Mouse (Mus musculus): ENCODE results near the gene Gucy2c. TPM values are rescaled to one million over a fixed set of nuclear protein-coding genes. Genes with fewer than 3 reads are reported as not detected.

The Gucy2c gene
- polyA plus RNA-seq, 1 experiment from 2014 or later, result 0.04 TPM

DNA sequence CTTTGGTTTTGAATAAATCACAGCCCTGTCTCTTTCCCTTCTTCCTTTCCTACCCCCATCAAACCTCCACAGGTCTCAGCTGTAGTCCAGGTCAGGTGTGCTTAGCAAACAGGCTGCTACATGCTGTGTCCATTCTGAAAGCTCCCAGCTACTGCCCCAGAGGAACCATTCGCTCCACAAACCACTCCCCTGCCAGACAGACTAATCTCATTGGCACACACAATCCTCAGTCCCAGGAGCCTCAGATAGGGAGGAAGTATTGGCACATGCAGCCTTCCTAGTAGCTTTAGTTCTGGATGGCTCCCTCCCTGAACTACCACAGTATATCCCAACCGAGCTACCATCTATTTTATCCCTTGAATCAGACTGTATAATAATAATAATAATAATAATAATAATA lies 102.2 kb downstream of the Gucy2c start:
- Histone ChIP-seq H3K9me3 (0 out of 2 replicates have a peak, but pooled peaks cover 4% of the 10 kb centered on the region), H3K27me3 (no peaks in the 10 kb centered on the region), H3K4me2 (replicated peaks) (no peak overlapping the region), H3K27ac (no peak overlapping the region), H3K9ac (no peak overlapping the region), H3K36me3 (no peaks in the 10 kb centered on the region), H3K4me3 (no peak overlapping the region), H3K4me1 (no peaks in the 10 kb centered on the region)
- no peak for ATAC-seq (ENCODE audit: low FRiP score, low read depth)
- 34% methylated on average over 2 of the region's 2 CpGs for WGBS

DNA sequence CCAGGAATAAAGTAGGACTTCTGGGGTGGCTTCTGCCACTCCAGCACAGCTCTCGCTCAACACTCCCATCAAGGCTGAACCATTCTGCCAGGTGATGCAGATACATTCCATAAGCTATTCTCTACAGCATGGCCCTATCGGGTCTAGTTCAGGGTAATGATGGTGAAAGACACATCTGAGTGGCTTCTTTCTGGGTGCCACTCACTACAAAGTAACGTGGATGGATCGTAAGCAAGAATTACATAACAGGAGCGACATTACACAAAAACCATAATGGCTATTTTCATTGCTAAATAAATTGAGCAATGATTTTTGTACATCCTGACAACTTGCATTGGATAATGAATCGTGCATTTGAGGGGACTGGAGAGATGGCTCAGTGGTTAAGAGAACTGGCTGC lies 106.6 kb downstream of the Gucy2c start:
- no peak for ATAC-seq (ENCODE audit: low FRiP score, low read depth)
- WGBS, result 94% methylated on average over 6 of the region's 6 CpGs

DNA sequence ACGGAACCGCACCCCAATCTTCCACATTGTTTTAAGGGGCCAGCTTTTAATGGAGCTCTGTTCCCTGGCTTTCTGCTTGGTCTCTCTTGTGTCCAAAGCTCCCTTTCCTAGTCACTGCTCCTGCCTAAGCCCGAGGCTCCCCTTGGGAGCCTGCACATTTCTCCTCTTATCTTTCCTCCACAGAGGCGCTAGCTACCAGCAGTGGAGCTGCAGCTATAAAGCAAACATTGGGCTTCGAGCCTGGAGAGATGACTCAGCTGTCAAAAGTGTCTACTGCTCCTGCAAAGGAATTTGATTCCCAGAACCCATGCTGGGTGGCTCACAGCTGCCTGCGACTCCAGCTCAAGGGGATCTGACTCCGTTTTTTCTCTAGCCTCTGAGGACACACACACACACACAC lies 109.1 kb downstream of the Gucy2c start:
- 60% methylated on average over 7 of the region's 7 CpGs for WGBS
- H3K4me2 ChIP-seq (replicated peaks), result no peak overlapping the region
- H3K4me1 ChIP-seq, result peaks cover 9% of the 10 kb centered on the region; the same call in 1 of the 2 replicates
- no peak overlapping the region for H3K4me3 ChIP-seq
- peaks cover 8% of the 10 kb centered on the region; the same call in 1 of the 2 replicates for H3K9me3 ChIP-seq
- H3K27me3 ChIP-seq, result no peaks in the 10 kb centered on the region
- H3K36me3 ChIP-seq, result no peaks in the 10 kb centered on the region
- ATAC-seq (ENCODE audit: low FRiP score, low read depth), result no peak; the same call in 1 of the 2 replicates
- H3K27ac ChIP-seq, result no peak overlapping the region
- no peak overlapping the region for H3K9ac ChIP-seq

More for the DNA sequence above, 106.6 kb downstream of the Gucy2c start:
- H3K4me3 ChIP-seq, result no peak overlapping the region
- no peak overlapping the region for H3K9ac ChIP-seq
- H3K27me3 ChIP-seq, result no peaks in the 10 kb centered on the region
- H3K9me3 ChIP-seq, result peaks cover 8% of the 10 kb centered on the region; the same call in 1 of the 2 replicates
- no peak overlapping the region for H3K4me2 ChIP-seq (replicated peaks)
- H3K4me1 ChIP-seq, result peaks cover 6% of the 10 kb centered on the region; the same call in 1 of the 2 replicates
- no peaks in the 10 kb centered on the region for H3K36me3 ChIP-seq
- H3K27ac ChIP-seq, result no peak overlapping the region

- Histone ChIP-seq H3K36me3 (no peaks in the 10 kb centered on the region), H3K27ac (no peak overlapping the region; the same call in 1 of the 2 replicates), H3K27me3 (no peaks in the 10 kb centered on the region), H3K9ac (no peak overlapping the region), H3K4me1 (peaks cover 9% of the 10 kb centered on the region; the same call in 1 of the 2 replicates), H3K4me2 (replicated peaks) (no peak overlapping the region), H3K9me3 (peaks cover 8% of the 10 kb centered on the region; the same call in 1 of the 2 replicates), H3K4me3 (no peak overlapping the region)
- ATAC-seq (ENCODE audit: low FRiP score, low read depth), result no peak
- WGBS, result 44% methylated on average over 5 of the region's 5 CpGs
Measured at GRCm38 (mm10) chr6:136669274-136669673, 112.3 kb downstream of the Gucy2c start.

DNA sequence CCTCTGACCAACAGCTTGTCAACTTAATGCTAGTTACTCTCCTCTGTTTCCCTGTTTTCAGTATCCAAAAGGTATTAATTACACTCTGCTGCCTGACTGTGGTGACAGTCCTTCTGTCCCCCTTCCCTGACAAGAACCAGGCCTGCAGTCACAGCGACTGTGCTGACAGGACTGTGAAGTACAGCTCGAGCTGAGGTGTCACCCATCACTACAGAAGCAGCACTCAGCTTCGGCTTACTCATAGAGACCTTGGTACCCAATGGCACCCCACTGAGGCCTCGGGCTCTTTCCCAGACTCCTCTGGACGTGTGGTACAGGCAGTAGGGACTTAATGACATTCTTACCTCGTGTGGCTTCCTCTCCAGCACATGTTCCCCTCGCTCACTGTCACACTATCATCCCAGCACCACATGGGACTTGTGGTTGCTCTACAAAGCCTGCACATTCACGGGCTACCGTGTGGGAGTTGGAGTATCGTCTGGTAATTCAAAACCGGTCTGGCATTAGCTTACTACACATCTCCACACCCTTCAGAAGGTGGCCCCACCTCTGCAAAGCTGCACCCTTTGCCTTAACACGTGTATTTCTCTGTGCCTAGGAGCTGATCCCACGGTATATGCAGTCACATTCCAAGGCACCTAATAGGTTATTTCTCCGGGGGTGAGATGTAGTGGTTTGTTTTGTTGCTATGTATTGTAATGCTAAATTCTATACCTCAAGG lies 113.1 kb downstream of the Gucy2c start:
- Histone ChIP-seq H3K27ac (no peak overlapping the region), H3K4me2 (replicated peaks) (no peak overlapping the region), H3K36me3 (no peaks in the 10 kb centered on the region), H3K9ac (no peak overlapping the region), H3K27me3 (peaks cover 8% of the 10 kb centered on the region; the same call in 1 of the 2 replicates), H3K4me3 (no peak overlapping the region), H3K9me3 (0 out of 2 replicates have a peak, but pooled peaks cover 5% of the 10 kb centered on the region), H3K4me1 (peaks cover 9% of the 10 kb centered on the region; the same call in 1 of the 2 replicates)
- ATAC-seq (ENCODE audit: low FRiP score, low read depth), result no peak
- WGBS, result 36% methylated on average over 14 of the region's 14 CpGs

DNA sequence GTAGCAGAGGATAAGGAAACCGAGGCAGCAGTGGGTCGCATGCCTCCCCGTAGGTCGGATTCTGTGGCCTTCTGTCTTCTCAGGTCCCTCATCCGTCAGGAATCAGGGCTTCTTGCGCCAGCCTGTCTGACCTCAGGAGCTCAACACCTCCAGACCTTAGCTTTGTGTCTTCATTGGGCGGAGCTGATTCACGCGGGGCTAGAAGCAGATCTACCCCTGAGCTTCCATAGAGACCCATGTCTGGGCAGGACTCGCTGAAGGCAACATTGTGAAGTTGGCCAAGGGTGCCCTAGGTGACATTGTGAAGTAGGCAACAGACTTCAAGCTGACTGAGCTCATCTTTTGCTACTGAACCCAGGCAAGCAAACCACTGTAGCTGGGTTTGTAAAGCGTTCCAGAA lies 119.5 kb downstream of the Gucy2c start:
- peaks cover 13% of the 10 kb centered on the region for H3K4me1 ChIP-seq
- peaks cover 43% of the 10 kb centered on the region for H3K27me3 ChIP-seq
- no peaks in the 10 kb centered on the region for H3K36me3 ChIP-seq
- no peak for ATAC-seq (ENCODE audit: low FRiP score, low read depth)
- no peaks in the 10 kb centered on the region for H3K9me3 ChIP-seq
- no peak overlapping the region for H3K27ac ChIP-seq
- H3K9ac ChIP-seq, result peak overlapping the region; percentile 26
- H3K4me3 ChIP-seq, result peak overlapping the region; percentile 46; the same call in 1 of the 2 replicates
- peak overlapping the region; percentile 80 for H3K4me2 ChIP-seq (replicated peaks)
- 17% methylated on average over 11 of the region's 11 CpGs for WGBS

DNA sequence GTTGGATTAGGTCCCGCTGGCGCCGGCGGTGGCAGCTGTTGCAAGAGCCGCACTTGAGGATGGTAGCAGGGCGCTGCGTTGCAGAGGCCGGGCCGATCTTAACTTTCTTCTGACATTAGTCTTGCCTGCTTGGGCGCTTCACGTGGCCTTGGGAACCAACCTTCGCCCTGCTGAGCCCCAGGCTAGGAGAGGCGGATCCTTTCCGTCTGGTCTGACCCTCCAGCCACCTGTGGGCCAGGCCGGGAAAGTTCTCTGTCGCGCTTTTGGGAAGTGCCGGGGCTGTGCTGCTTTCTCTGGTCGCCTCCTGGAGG lies 119.9 kb downstream of the Gucy2c start, which contains the start of gene Plbd1:
Plbd1 (minus strand) TSS at position 223 of the 311 bp plus-strand sequence.
- Histone ChIP-seq H3K27me3 (peaks cover 43% of the 10 kb centered on the region), H3K9me3 (no peaks in the 10 kb centered on the region), H3K36me3 (no peaks in the 10 kb centered on the region), H3K4me1 (peaks cover 13% of the 10 kb centered on the region), H3K4me3 (peak within 1 kb of the TSS; percentile 46), H3K27ac (no peak within 1 kb of the TSS), H3K9ac (peak within 1 kb of the TSS; percentile 61), H3K4me2 (replicated peaks) (peak within 1 kb of the TSS; percentile 80)
- 1% methylated on average over 19 of the region's 19 CpGs for WGBS
- 0 out of 2 replicates have a peak, but pooled peaks have one; percentile 24 for ATAC-seq (ENCODE audit: low FRiP score, low read depth)

DNA sequence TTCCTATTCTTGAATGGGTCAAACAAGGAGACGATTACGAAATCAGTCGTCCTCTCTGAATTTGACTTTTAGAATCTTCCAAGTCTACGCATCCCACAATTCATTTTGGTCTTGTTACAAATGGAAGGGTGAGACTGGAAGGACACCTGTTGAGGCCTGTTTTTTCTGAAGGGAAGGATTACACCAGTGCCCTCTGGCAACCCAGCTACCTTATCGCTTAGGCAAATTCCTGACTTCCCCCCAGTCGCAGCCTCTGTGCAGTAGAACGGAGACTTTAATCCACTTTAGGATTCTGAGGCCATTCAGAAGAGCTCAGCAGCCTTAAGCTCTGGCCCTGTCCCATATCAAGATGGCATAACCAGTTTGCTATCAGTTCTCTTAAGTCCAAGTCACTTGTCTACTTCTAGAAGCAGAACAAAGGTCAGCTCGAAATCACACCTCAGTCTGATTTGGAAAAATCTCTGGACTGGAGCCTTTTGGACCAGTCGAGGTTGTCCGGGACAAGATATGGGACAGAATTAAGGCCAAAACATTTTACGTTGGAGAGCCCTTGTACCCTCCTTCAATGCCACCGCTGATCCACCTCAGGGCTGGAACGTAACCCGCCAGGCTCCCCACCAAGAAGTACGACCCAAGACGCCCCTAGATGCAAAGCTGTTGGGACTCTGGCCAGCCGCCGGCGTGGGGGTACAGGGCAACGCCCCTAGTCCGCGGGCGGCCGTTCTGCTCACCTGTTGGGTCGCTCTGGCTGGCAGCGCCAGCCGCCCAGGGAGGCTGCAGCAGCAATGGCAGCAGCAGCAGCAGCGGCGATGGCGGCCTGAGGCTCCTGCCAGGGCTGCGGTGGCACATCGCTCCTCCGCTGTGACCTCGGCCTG lies 120.5 kb downstream of the Gucy2c start:
- Histone ChIP-seq H3K4me2 (replicated peaks) (peak overlapping the region; percentile 80), H3K4me3 (peak overlapping the region; percentile 46), H3K27ac (no peak overlapping the region), H3K9me3 (no peaks in the 10 kb centered on the region), H3K36me3 (no peaks in the 10 kb centered on the region), H3K9ac (peak overlapping the region; percentile 61), H3K27me3 (peaks cover 43% of the 10 kb centered on the region), H3K4me1 (peaks cover 13% of the 10 kb centered on the region)
- ATAC-seq (ENCODE audit: low FRiP score, low read depth), result no peak
- 17% methylated on average over 34 of the region's 34 CpGs for WGBS

- no peak for ATAC-seq (ENCODE audit: low FRiP score, low read depth)
- Histone ChIP-seq H3K27ac (no peak overlapping the region), H3K9ac (no peak overlapping the region), H3K4me3 (no peak overlapping the region), H3K9me3 (no peaks in the 10 kb centered on the region), H3K36me3 (no peaks in the 10 kb centered on the region), H3K4me1 (peaks cover 13% of the 10 kb centered on the region), H3K4me2 (replicated peaks) (no peak overlapping the region), H3K27me3 (peaks cover 43% of the 10 kb centered on the region)
- 87% methylated on average over 9 of the region's 9 CpGs for WGBS
Measured at GRCm38 (mm10) chr6:136659226-136659625, 122.3 kb downstream of the Gucy2c start.

DNA sequence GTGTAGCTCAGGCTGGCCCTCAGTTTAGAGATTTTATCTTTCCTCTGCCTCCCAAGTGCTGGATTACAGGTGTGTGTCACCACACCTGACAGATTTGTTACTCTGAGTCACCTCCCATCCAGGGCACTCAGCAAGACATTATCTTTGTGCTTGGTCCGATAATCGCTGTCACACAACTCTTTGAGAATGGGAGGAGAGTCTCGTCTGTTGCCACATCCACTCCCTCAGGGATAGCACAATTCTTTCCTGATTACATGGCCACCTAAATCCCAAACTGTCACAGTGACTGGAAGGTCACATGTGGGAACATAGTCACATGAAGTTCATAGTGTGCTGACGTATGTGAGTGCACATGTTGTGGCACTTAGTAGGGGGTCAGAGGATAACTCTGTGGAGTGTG lies 123.3 kb downstream of the Gucy2c start:
- peaks cover 13% of the 10 kb centered on the region for H3K4me1 ChIP-seq
- 83% methylated on average over 4 of the region's 4 CpGs for WGBS
- no peak for ATAC-seq (ENCODE audit: low FRiP score, low read depth)
- H3K27ac ChIP-seq, result no peak overlapping the region
- no peak overlapping the region for H3K4me2 ChIP-seq (replicated peaks)
- no peak overlapping the region for H3K4me3 ChIP-seq
- peaks cover 34% of the 10 kb centered on the region for H3K27me3 ChIP-seq
- H3K36me3 ChIP-seq, result no peaks in the 10 kb centered on the region
- H3K9ac ChIP-seq, result no peak overlapping the region
- no peaks in the 10 kb centered on the region for H3K9me3 ChIP-seq

- H3K9me3 ChIP-seq, result no peaks in the 10 kb centered on the region
- 68% methylated on average over 11 of the region's 11 CpGs for WGBS
Measured at GRCm38 (mm10) chr6:136655786-136656185, 125.8 kb downstream of the Gucy2c start.

DNA sequence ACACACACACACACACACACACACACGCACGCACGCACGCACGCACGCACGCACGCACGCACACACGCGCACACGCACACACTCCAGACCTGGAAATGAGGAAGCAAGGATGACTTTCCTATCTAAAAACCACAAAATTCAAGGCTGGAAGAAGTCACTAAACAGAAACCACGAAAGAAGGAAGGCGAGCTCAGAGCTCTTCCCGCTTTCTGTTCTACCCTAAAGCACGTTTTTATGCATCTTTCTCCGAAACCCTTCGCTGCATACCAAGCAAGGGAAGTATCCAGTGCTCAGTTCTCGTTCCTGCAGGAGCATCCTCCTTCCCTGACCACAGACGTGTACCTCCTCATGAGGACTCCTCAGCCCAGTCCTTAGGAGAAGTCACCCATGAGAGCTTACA lies 127.1 kb downstream of the Gucy2c start:
- Histone ChIP-seq H3K9ac (no peak overlapping the region), H3K27me3 (no peaks in the 10 kb centered on the region), H3K4me3 (no peak overlapping the region), H3K4me2 (replicated peaks) (no peak overlapping the region), H3K36me3 (no peaks in the 10 kb centered on the region), H3K27ac (no peak overlapping the region), H3K4me1 (no peaks in the 10 kb centered on the region), H3K9me3 (no peaks in the 10 kb centered on the region)
- no peak for ATAC-seq (ENCODE audit: low FRiP score, low read depth)
- WGBS, result 93% methylated on average over 20 of the region's 20 CpGs

More at GRCm38 (mm10) chr6:136655786-136656185, 125.8 kb downstream of the Gucy2c start:
- H3K4me2 ChIP-seq (replicated peaks), result peak overlapping the region; percentile 30
- no peak overlapping the region for H3K9ac ChIP-seq
- H3K4me1 ChIP-seq, result 0 out of 2 replicates have a peak, but pooled peaks cover under 1% of the 10 kb centered on the region
- ATAC-seq (ENCODE audit: low FRiP score, low read depth), result no peak
- no peak overlapping the region for H3K27ac ChIP-seq
- H3K36me3 ChIP-seq, result no peaks in the 10 kb centered on the region
- no peak overlapping the region for H3K4me3 ChIP-seq
- H3K27me3 ChIP-seq, result peaks cover 11% of the 10 kb centered on the region

All from limb, embryonic 13.5 days (tissue).